Mouse (Mus musculus): ENCODE measurements at regions not wholly inside any gene's neighbourhood (a gene's known extent, or its start where the extent isn't known, plus 50 kb on each side); places are given as distances from the start of the nearest gene placed in this dataset.

GRCm38 (mm10) chr2:30703308-30703707, 100.2 kb downstream of the 1700001O22Rik start:
- dilution Hi-C loops (cut with MboI; ENCODE audit: extremely low pct_ligation_motif_present, extremely low pct_unique_long_range_greater_than_20kb, low sequenced_read_pairs) (no loop called here), in situ Hi-C loops (cut with MboI; ENCODE audit: low pct_ligation_motif_present, low pct_unique_long_range_greater_than_20kb, low sequenced_read_pairs) (no loop called here)
- TF ChIP-seq RAD21 (IDR thresholded peaks at IDR 0.05; ENCODE audit: low read depth, low read length) (no peak), JUND (conservative IDR thresholded peaks at IDR 0.05; ENCODE audit: low read depth, low read length) (no peak), KAT2A (IDR thresholded peaks at IDR 0.05; ENCODE audit: insufficient replicate concordance, low read length) (no peak), HCFC1 (IDR thresholded peaks at IDR 0.05; ENCODE audit: low read depth, low read length) (no peak), USF1 (IDR thresholded peaks at IDR 0.05; ENCODE audit: low read depth, low read length) (no peak), MEF2A (IDR thresholded peaks at IDR 0.05; ENCODE audit: borderline replicate concordance, low read depth, low read length) (no peak), MXI1 (IDR thresholded peaks at IDR 0.05; ENCODE audit: low read depth, low read length) (no peak), RCOR1 (conservative IDR thresholded peaks at IDR 0.05; ENCODE audit: low read depth, low read length) (no peak), ZNF384 (IDR thresholded peaks at IDR 0.05; ENCODE audit: low read depth, low read length) (no peak), MAX (IDR thresholded peaks at IDR 0.05; ENCODE audit: low read length) (no peak), CHD2 (IDR thresholded peaks at IDR 0.05; ENCODE audit: low read length) (no peak), ZMIZ1 (IDR thresholded peaks at IDR 0.05; ENCODE audit: low read depth, low read length) (no peak), CTCF (conservative IDR thresholded peaks at IDR 0.05 in 1 of 2, IDR thresholded peaks at IDR 0.05 in 1 of 2; ENCODE audit: low read depth in 2 of 2, low read length in 2 of 2) (no peak), SIN3A (IDR thresholded peaks at IDR 0.05; ENCODE audit: low read length) (no peak), NELFE (IDR thresholded peaks at IDR 0.05; ENCODE audit: low read depth, low read length) (no peak), SMC3 (IDR thresholded peaks at IDR 0.05; ENCODE audit: low read depth, low read length) (no peak), POLR2AphosphoS2 (IDR thresholded peaks at IDR 0.05; ENCODE audit: low read depth, low read length) (no peak), EP300 (IDR thresholded peaks at IDR 0.05; ENCODE audit: low read length) (no peak)

GRCm38 (mm10) chr2:30702711-30703110, 100.8 kb downstream of the 1700001O22Rik start:
- Histone ChIP-seq H3K4me3 (replicated peaks in 1 of 3; ENCODE audit: low read depth in 2 of 3, low read length in 2 of 3, poor library complexity in 1 of 3) (no peak overlapping the region), H3K27me3 (replicated peaks) (peaks cover 5% of the 10 kb centered on the region), H3K79me2 (replicated peaks; ENCODE audit: control insufficient read depth, extremely low read depth, insufficient read depth, poor library complexity, severe bottlenecking) (no peaks in the 10 kb centered on the region), H3K27ac (ENCODE audit: insufficient read depth, low read depth) (no peak overlapping the region), H3K4me1 (ENCODE audit: control insufficient read depth in 1 of 2, insufficient read depth in 2 of 2) (peaks cover 2 to 10% of the 10 kb centered on the region in 2 experiments; a peak in 2 of 4 replicates), H3K9me3 (replicated peaks; ENCODE audit: low read length) (peaks cover 6% of the 10 kb centered on the region), H3K4me2 (ENCODE audit: insufficient read depth, low read depth, poor library complexity, severe bottlenecking) (no peak overlapping the region), H3K36me3 (replicated peaks in 1 of 2; ENCODE audit: control insufficient read depth in 1 of 2, insufficient read depth in 1 of 2, low read length in 1 of 2) (no peaks in the 10 kb centered on the region), H3K9ac (ENCODE audit: insufficient read depth, low read depth) (no peak overlapping the region)
- TF ChIP-seq ZNF384 (IDR thresholded peaks at IDR 0.05; ENCODE audit: low read depth, low read length), result no peak
- no peak for TF ChIP-seq MXI1 (IDR thresholded peaks at IDR 0.05; ENCODE audit: low read depth, low read length)
- no peak for DNase-seq (ENCODE audit: extremely low read depth)
- dilution Hi-C loops (cut with MboI; ENCODE audit: extremely low pct_ligation_motif_present, extremely low pct_unique_long_range_greater_than_20kb, low sequenced_read_pairs) (no loop called here), in situ Hi-C loops (cut with MboI; ENCODE audit: low pct_ligation_motif_present, low pct_unique_long_range_greater_than_20kb, low sequenced_read_pairs) (no loop called here)

More at GRCm38 (mm10) chr2:30703308-30703707, 100.2 kb downstream of the 1700001O22Rik start:
- Histone ChIP-seq H3K27me3 (replicated peaks) (peaks cover 7% of the 10 kb centered on the region), H3K27ac (ENCODE audit: insufficient read depth, low read depth) (no peak overlapping the region), H3K4me1 (ENCODE audit: control insufficient read depth in 1 of 2, insufficient read depth in 2 of 2) (peaks cover 2 to 10% of the 10 kb centered on the region in 2 experiments; a peak in 2 of 4 replicates), H3K9me3 (replicated peaks; ENCODE audit: low read length) (peaks cover 6% of the 10 kb centered on the region), H3K4me2 (ENCODE audit: insufficient read depth, low read depth, poor library complexity, severe bottlenecking) (no peak overlapping the region), H3K79me2 (replicated peaks; ENCODE audit: control insufficient read depth, extremely low read depth, insufficient read depth, poor library complexity, severe bottlenecking) (no peaks in the 10 kb centered on the region), H3K9ac (ENCODE audit: insufficient read depth, low read depth) (no peak overlapping the region), H3K4me3 (replicated peaks in 1 of 3; ENCODE audit: low read depth in 2 of 3, low read length in 2 of 3, poor library complexity in 1 of 3) (no peak overlapping the region), H3K36me3 (replicated peaks in 1 of 2; ENCODE audit: control insufficient read depth in 1 of 2, insufficient read depth in 1 of 2, low read length in 1 of 2) (no peaks in the 10 kb centered on the region)
- DNase-seq (ENCODE audit: extremely low read depth), result no peak

All from CH12.LX (cell line).